ENCODE assay signal across 27 mouse cellular contexts in genomic region chr1:118663062-118663461, GRCm38 (mm10). TPM values are rescaled to one million over a fixed set of nuclear protein-coding genes. Genes with fewer than 3 reads are reported as not detected.
DNase-seq lines count a peak whose midpoint lies in the region; ATAC-seq lines count a peak whose summit lies in the region.
"Had no signal": no experiment of that assay in that cellular context is flagged by ENCODE, and none has a peak within 500 bp of the region (broad histone marks: within the 10 kb centered on the region; RNA-seq: fewer than 3 reads in every experiment).

No protein-coding gene starts in this region.

- no peaks in the 10 kb centered on the region for H3K36me3 ChIP-seq in heart, embryonic 14.5 days (ENCODE audit: control insufficient read depth, insufficient read depth, low read length)
- peaks cover 26% of the 10 kb centered on the region for H3K36me3 ChIP-seq in kidney, embryonic 15.5 days
- H3K36me3 ChIP-seq: embryonic facial prominence, embryonic 13.5 days; embryonic facial prominence, embryonic 15.5 days; forebrain, embryonic 10.5 days; forebrain, embryonic 12.5 days had no signal

- intact Hi-C loops in left cerebral cortex, postnatal 36 days (cut with DNase I) = no loop called here

- peaks cover 27% of the 10 kb centered on the region in 2 experiments for H3K4me1 ChIP-seq in heart, embryonic 14.5 days (ENCODE audit: control insufficient read depth in 2 of 2, insufficient read depth in 2 of 2, low read length in 2 of 2)
- peaks cover 18% of the 10 kb centered on the region for H3K4me1 ChIP-seq in kidney, embryonic 15.5 days
- H3K4me1 ChIP-seq: embryonic facial prominence, embryonic 15.5 days; forebrain, embryonic 10.5 days; forebrain, embryonic 12.5 days had no signal

- 45% methylated on average over 1 of the region's 1 CpGs for WGBS in heart, embryonic 14.5 days
- WGBS in kidney, embryonic 15.5 days = 32% methylated on average over 1 of the region's 1 CpGs

- H3K4me2 ChIP-seq in heart, embryonic 14.5 days (ENCODE audit: low read length) = no peak overlapping the region
- H3K4me2 ChIP-seq in kidney, embryonic 15.5 days = no peak overlapping the region
- H3K4me2 ChIP-seq: embryonic facial prominence, embryonic 13.5 days; embryonic facial prominence, embryonic 15.5 days; forebrain, embryonic 12.5 days had no signal

- H3K27ac ChIP-seq in heart, embryonic 14.5 days (replicated peaks in 1 of 2; ENCODE audit: control insufficient read depth in 1 of 2, insufficient read depth in 1 of 2, low read depth in 2 of 2, low read length in 2 of 2) = no peak overlapping the region
- 0 out of 2 replicates have a peak overlapping the region, but pooled peaks have one; percentile 11 for H3K27ac ChIP-seq in kidney, embryonic 15.5 days
- H3K27ac ChIP-seq: embryonic facial prominence, embryonic 13.5 days; embryonic facial prominence, embryonic 15.5 days; forebrain, embryonic 10.5 days; forebrain, embryonic 12.5 days had no signal

- no peaks in the 10 kb centered on the region for H3K27me3 ChIP-seq in heart, embryonic 14.5 days (ENCODE audit: control insufficient read depth, insufficient read depth, low read length)
- H3K27me3 ChIP-seq in kidney, embryonic 15.5 days = no peaks in the 10 kb centered on the region
- H3K27me3 ChIP-seq: embryonic facial prominence, embryonic 13.5 days; embryonic facial prominence, embryonic 15.5 days; forebrain, embryonic 12.5 days had no signal

- H3K9ac ChIP-seq in heart, embryonic 14.5 days (ENCODE audit: low read length) = no peak overlapping the region
- H3K9ac ChIP-seq in kidney, embryonic 15.5 days = no peak overlapping the region
- H3K9ac ChIP-seq: embryonic facial prominence, embryonic 13.5 days; embryonic facial prominence, embryonic 15.5 days; forebrain, embryonic 12.5 days had no signal

- no peak overlapping the region for H3K4me3 ChIP-seq in heart, embryonic 14.5 days (ENCODE audit: control insufficient read depth in 1 of 2, insufficient read depth in 1 of 2, low read depth in 1 of 2, low read length in 2 of 2)
- H3K4me3 ChIP-seq in kidney, embryonic 15.5 days (replicated peaks) = no peak overlapping the region
- H3K4me3 ChIP-seq: embryonic facial prominence, embryonic 13.5 days; embryonic facial prominence, embryonic 15.5 days; erythroblast, embryonic 14.5 days; forebrain, embryonic 10.5 days; forebrain, embryonic 12.5 days had no signal

- no peaks in the 10 kb centered on the region for H3K9me3 ChIP-seq in heart, embryonic 14.5 days (ENCODE audit: control insufficient read depth, low read length)
- no peaks in the 10 kb centered on the region for H3K9me3 ChIP-seq in kidney, embryonic 15.5 days (replicated peaks)
- H3K9me3 ChIP-seq: embryonic facial prominence, embryonic 13.5 days; embryonic facial prominence, embryonic 15.5 days; forebrain, embryonic 10.5 days; forebrain, embryonic 12.5 days had no signal

- DNase-seq in heart, adult 11 months = no peak
- DNase-seq in kidney, postnatal 4 days = no peak
- peak; percentile 62 for DNase-seq in ES-CJ7 (ENCODE audit: low read depth, low spot score)
- peak; percentile 60 for DNase-seq in ZHBTc4 (ENCODE audit: low read depth, low spot score)
- no peak for DNase-seq in left cerebral cortex, postnatal 36 days (ENCODE audit: low spot score in 2 of 2)
- DNase-seq: adrenal gland, adult 2 months; adrenal gland, postnatal 10 days; adrenal gland, postnatal 25 days; B cell, adult 2 months; cerebellum, adult 11 months; cerebellum, adult 18-20 months; cerebellum, adult 8-10 months; cerebellum, adult 9-11 months; cerebellum, postnatal 14 days; cerebellum, postnatal 36 days; embryo, embryonic 11 days had no signal

- 0 out of 2 replicates have a peak, but pooled peaks have one; percentile 18 for ATAC-seq in heart, embryonic 14.5 days (ENCODE audit: insufficient number of reproducible peaks, insufficient read depth, low FRiP score, low read depth)
- no peak for ATAC-seq in kidney, embryonic 15.5 days (replicated peaks; ENCODE audit: low FRiP score)
- ATAC-seq: CD4-positive, CD25-positive, alpha-beta regulatory T cell, adult 4 months; forebrain, embryonic 14.5 days; forebrain, embryonic 16.5 days had no signal

RNA-seq across cellular contexts. Expression of gene Tfcp2l1, which starts 35.3 kb away (rescaled TPM):
- 1.3 and 2.6 TPM in 2 replicates for polyA plus RNA-seq in heart, embryonic 14.5 days (2014; fragmentation: Nextera tagmentation; extraction: Ambion mirVana)
- polyA plus RNA-seq in kidney, embryonic 15.5 days (2015; fragmentation: Nextera tagmentation; extraction: Ambion mirVana) = 25.0 and 26.9 TPM in 2 replicates
- 1 to 10 TPM; 2.5 to 2.9 TPM for total RNA-seq in left cerebral cortex, postnatal 36 days (2021)
- total RNA-seq: MEL had no signal
- polyA plus RNA-seq: erythroblast, embryonic 14.5 days had no signal

Comparison
In these comparisons a context has a peak if more than half of its experiments do, and no peak if none do; other contexts are left out.
1. DNase-seq: peak in ES-CJ7 (single experiment) and ZHBTc4 (single experiment); none in heart, adult 11 months (single experiment), kidney, postnatal 4 days (0 of 2) and left cerebral cortex, postnatal 36 days (0 of 2).